Mouse (Mus musculus): ENCODE measurements around the gene Cmtm1. TPM values are rescaled to one million over a fixed set of nuclear protein-coding genes. Genes with fewer than 3 reads are reported as not detected.

Gene Cmtm1
- total RNA-seq, 1 experiment from 2014 or later: not detected

- ATAC-seq (replicated peaks; ENCODE audit: low read depth, poor library complexity, severe bottlenecking): peak; percentile 66
Measured at GRCm38 (mm10) chr8:104248276-104248675, 61.7 kb downstream of the Cmtm1 start, which contains the start of gene Tk2. Gene Tk2 (minus strand): TSS chr8:104248558.

DNA sequence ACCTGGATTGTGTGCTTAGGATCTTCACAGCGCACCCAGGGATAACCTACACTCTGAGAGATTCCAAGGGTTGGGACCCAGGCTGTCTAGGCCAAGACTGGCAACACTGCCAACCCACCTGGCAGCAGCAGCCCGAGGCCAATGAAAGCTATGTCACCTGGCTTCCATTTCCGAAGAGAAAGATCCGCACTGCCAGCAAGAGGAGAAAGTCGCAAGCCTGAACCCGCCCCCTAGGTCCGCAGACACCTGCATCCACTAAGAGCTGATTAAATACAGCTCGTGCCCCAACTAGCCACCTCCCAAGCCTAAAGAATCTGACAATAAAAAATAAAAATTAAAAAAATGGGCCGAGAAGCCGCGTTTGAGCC is 62.1 kb downstream of the Cmtm1 start:
- no peak for ATAC-seq (replicated peaks; ENCODE audit: low read depth, poor library complexity, severe bottlenecking)

DNA sequence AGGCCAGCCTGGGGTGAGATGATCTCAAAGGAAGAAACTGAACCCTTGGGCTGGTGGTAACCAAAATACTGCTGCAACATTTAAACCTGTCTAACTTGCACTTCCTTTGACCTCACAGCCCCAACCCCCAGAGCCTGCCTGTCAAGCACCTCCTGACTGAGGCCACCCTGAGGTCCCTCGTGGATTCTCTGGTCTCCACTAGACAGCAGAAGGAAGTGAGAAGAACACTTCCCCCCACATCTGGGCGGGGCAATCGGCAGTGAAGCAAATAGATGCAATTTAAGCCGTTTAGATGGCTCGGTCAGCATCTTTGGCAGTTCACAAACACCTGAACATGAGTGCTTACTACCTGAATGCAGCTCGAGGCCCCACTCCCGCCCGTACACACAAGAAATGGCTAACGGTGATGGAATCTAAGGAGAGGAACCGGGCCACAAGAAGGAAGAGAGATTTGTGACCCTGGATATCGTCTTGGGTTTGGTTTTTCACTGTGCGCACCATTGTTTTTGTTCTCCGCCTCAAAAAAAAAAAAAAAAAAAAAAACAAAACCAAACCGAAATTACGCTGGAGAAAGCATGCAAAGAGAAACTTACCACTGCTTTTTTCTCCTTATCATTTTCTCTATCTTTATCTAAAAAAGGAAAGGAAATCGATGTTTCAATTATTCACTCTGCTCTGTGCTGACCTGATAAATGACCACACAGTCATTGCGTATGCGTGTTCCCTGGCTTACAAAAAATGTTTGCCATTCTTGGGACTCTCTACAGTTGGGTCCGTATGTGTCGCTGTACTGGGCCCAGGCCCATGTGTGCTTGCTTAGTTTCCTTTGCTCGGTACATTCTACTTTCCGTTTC is 62.7 kb downstream of the Cmtm1 start:
- peak; percentile 47 for ATAC-seq (replicated peaks; ENCODE audit: low read depth, poor library complexity, severe bottlenecking)

- ATAC-seq (replicated peaks; ENCODE audit: low read depth, poor library complexity, severe bottlenecking): 0 out of 2 replicates have a peak, but pooled peaks have one; percentile 0
Measured at GRCm38 (mm10) chr8:104246621-104247020, 63.3 kb downstream of the Cmtm1 start.

Other genes starting within 250 kb of the Cmtm1 start
- gene Cdh5, start 208.5 kb downstream of the Cmtm1 start, total RNA-seq (2017): not detected in 2 replicates
- not detected in 2 replicates for gene Bean1, start 139.7 kb downstream of the Cmtm1 start, total RNA-seq (2017)
- 5.8 and 13.9 TPM in 2 replicates for gene Tk2, start 61.6 kb downstream of the Cmtm1 start, total RNA-seq (2017)
- gene Cklf, start 59.3 kb downstream of the Cmtm1 start, total RNA-seq (2017): 12.2 and 14.5 TPM in 2 replicates
- gene Cmtm2a, start 17.0 kb downstream of the Cmtm1 start, total RNA-seq (2017): not detected in 2 replicates
- gene Gm45711, start 64 bp downstream of the Cmtm1 start, total RNA-seq (2017): not detected in 2 replicates
- gene Gm11020, start 11.4 kb upstream of the Cmtm1 start, total RNA-seq (2017): not detected in 2 replicates
- gene Cmtm2b, start 12.1 kb upstream of the Cmtm1 start, total RNA-seq (2017): not detected in 2 replicates
- 10.9 and 15.3 TPM in 2 replicates for gene Cmtm3, start 29.3 kb upstream of the Cmtm1 start, total RNA-seq (2017)
- 1.8 TPM in 2 replicates for gene Cmtm4, start 85.7 kb upstream of the Cmtm1 start, total RNA-seq (2017)
- 48.1 and 57.4 TPM in 2 replicates for gene Dync1li2, start 132.9 kb upstream of the Cmtm1 start, total RNA-seq (2017)
- gene Terb1, start 199.8 kb upstream of the Cmtm1 start, total RNA-seq (2017): not detected in 2 replicates
- 95.4 and 104 TPM in 2 replicates for gene Nae1, start 224.5 kb upstream of the Cmtm1 start, total RNA-seq (2017)
- gene Car7, start 224.5 kb upstream of the Cmtm1 start, total RNA-seq (2017): 0.41 TPM in 1 of 2 replicates, not detected in the other